Mouse (Mus musculus) gastrocnemius, postnatal 4 days (tissue): ENCODE data around the gene Ebp. TPM values are rescaled to one million over a fixed set of nuclear protein-coding genes. Genes with fewer than 3 reads are reported as not detected.

Experiments
- DNase-seq, 2 experiments: peaks; one replicate each; pipeline ENCODE4 v3.0.0; 2021 to 2022; ENCODE audit warnings: low spot score in 2 of 2, mixed read lengths in 2 of 2
- long read RNA-seq, 2 experiments: library from polyadenylated mRNA; stranded (forward); transcript quantifications; one replicate each; pipeline ENCODE4 v2.0.0; 2021
- total RNA-seq, 2 experiments: library from RNA; stranded (reverse); gene quantifications; 2 replicates each; pipeline ENCODE4 v1.2.3; 2021

The Ebp gene
- 10 to 100 TPM; 22.3 to 24.1 TPM for total RNA-seq
- long read RNA-seq, experiment 1, transcript Ebp-201 (5 exons, 1,743 nt), result major isoform, 18 of 22 reads
- long read RNA-seq, experiment 1, partial matches to known transcripts, result 2 of 22 reads
- long read RNA-seq, experiment 1, other reads (novel, unspliced or antisense), result 2 of 22 reads
- long read RNA-seq, experiment 2, transcript Ebp-201 (5 exons, 1,743 nt), result major isoform, 5 of 5 reads
- long read RNA-seq, experiment 2, partial matches to known transcripts, result 0 of 5 reads
- long read RNA-seq, experiment 2, other reads (novel, unspliced or antisense), result 0 of 5 reads

- no peak for DNase-seq
These were observed at the start of gene Ebp for GRCm38 (mm10) chrX:8193419-8193723. TSS of gene Ebp (minus strand) at chrX:8193512.

- no peak for DNase-seq
These were observed 45.6 kb upstream of the Ebp start for GRCm38 (mm10) chrX:8238804-8239395.

GRCm38 (mm10) chrX:8236704-8237103 lies 43.4 kb upstream of the Ebp start:
- DNase-seq, result no peak

DNA sequence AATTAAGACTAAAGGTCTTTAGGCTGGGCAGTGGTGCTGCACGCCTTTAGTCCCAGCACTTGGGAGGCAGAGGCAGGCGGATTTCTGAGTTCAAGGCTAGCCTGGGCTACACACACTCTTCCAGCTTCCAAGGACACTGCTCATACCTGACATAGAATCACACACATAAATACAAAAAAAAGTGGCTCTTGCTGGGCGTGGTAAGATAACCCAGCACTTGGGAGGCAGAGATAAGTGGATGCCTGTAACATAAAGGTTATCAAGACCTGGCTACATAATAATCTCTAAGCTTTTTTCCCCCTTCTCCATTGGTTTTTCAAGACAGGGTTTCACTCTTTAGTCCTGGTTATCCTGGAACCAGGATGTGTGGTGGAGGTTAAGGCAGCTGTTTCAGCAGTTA lies 40.3 kb upstream of the Ebp start:
- DNase-seq, result no peak

GRCm38 (mm10) chrX:8230272-8230671 lies 37.0 kb upstream of the Ebp start:
- no peak for DNase-seq

DNA sequence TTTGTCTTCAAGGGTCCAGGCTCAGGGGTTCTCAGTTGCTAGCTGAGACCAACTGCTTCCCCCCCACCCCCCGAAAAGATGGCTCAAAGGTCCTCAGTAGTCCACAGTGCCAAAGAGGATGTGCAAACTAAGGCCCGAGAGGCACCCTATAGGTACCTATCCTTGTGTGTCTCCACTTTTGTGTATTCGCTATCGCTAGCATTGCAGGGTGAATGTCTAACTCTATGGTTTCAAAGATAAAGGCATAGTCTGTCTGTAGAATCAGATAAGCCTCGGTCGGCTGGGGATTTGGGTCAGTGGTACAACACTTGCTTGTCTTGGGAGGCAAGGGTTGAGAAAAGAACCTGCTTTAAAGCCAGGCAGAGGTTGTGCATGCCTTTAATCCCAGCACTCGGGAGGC lies 30.2 kb upstream of the Ebp start:
- DNase-seq, result no peak

- peak in 1 of 2 experiments; percentile 9 for DNase-seq
These were observed 29.5 kb upstream of the Ebp start for GRCm38 (mm10) chrX:8222678-8223421.

DNA sequence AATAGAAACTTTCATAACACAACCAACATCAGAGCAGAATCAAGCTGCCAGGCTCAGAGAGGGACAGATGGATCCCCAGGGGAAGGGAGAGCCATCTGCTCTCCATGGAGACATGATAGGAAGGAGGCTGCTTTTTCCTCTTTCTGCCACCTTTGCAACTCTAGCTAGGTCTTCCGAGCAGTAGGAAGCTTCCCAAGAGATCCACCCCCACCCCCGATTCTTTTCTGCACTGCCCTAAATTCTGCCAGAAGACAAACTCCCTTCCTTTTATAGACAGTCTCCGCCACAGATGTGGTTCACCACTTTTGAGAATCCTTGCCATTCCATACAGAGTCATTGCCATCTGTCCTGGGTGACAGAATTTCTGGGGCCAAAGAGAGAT lies 29.0 kb upstream of the Ebp start:
- DNase-seq, result no peak

DNA sequence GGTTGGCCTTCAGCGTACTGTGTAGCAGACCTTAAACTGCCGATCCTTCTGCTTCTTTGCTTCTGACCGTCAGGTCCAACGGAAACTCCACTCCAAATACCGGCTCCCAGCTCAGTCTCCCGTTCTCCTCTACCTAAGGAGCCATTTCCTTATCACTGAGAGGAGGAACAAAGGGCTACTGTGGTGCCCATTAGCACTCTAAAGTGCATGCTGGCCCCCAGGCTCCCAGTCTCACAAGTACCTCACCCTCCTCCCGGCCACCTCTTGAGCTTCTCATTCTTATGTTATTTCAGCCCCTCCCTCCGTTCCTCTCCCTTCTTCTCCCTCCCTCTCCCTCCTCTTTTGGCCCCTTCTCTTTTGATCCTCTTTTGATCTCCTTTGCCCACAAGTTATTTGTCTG lies 26.3 kb upstream of the Ebp start:
- no peak for DNase-seq

DNA sequence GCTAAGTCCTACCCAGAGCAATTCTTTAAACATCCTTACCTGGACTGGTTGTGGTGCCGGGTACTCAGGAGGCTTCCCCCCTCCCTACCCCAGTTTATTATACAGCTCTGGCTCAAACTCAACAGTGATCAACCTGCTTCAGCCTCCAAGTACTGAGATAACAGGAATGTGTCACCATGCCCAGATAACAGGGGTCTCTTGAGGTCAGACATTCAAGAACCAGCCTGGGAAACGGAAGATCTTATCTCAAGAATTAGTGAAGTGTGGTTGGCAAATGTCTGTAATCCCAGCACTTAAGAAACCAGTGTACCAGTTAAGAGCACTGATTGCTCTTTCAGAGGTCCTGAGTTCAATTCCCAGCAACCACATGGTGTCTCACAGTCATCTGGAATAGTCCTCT lies 24.8 kb upstream of the Ebp start:
- DNase-seq, result no peak

GRCm38 (mm10) chrX:8217383-8217782 lies 24.1 kb upstream of the Ebp start:
- no peak for DNase-seq

DNA sequence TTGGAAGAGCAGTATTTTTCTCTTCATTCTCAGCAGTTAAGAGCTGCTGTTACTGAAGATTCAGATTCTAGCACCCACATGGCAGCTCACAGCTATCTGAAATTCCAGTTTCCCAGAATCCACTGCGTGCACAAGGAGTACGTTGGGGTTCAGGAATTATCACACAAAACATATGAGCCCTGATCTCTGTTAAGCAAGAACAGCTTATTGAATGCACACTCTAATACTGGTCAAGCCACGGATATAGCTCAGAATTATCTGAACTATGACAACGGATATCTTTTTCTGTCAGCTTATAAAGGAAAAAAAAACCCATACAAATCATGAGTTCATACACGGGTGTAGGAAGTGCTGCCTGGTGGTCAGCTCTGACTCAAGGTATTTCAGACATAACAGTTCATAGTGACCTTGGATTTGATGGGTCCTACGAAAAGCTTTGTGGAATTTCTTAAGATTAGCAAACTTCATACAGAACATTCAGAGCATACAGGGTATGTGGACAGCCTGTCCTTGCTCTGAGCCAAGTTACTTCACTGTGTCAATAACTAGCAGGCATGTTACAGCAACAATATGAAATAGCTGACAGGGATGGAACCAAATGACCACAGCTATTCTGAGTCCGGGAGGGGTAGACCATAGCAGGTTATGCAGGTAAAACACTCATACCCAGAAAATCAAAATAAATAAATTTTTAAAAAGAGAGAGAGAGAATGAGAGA lies 18.3 kb upstream of the Ebp start:
- no peak for DNase-seq

- DNase-seq, result no peak
These were observed 16.4 kb upstream of the Ebp start for GRCm38 (mm10) chrX:8209720-8210119.

- no peak for DNase-seq
These were observed 13.9 kb upstream of the Ebp start for GRCm38 (mm10) chrX:8207224-8207623.

DNA sequence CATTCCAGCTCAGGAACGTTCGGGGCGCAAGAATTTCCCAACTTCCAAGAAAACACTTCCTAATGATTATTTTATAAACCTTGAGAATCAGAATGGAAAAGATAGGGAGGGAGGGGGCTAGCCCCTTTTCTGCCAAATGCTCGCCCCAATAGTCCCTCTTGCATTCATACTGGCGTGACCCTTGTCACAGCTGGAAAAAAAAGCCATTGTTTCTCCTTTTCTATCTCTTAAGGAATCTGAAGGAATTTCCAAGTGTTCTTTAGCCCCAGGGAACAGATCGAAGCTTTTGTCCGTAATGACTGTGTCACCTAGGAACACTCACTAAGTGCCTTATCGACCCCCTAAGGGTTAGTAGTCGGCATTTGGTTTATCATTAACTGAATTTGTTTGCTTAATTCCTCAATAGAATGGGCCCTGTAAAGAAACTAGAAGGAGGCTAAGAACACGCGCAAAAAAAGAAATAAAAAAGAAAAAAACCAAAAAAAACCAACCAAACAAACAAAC lies 13.4 kb upstream of the Ebp start:
- no peak for DNase-seq

GRCm38 (mm10) chrX:8206015-8206693 lies 12.8 kb upstream of the Ebp start, which contains the start of gene Porcn:
TSS of gene Porcn (minus strand) at chrX:8206525.
- peak; percentile 64 to 77 for DNase-seq

GRCm38 (mm10) chrX:8205551-8205950 lies 12.2 kb upstream of the Ebp start:
- DNase-seq, result no peak

- no peak for DNase-seq
These were observed 11.8 kb upstream of the Ebp start for GRCm38 (mm10) chrX:8205088-8205487.

DNA sequence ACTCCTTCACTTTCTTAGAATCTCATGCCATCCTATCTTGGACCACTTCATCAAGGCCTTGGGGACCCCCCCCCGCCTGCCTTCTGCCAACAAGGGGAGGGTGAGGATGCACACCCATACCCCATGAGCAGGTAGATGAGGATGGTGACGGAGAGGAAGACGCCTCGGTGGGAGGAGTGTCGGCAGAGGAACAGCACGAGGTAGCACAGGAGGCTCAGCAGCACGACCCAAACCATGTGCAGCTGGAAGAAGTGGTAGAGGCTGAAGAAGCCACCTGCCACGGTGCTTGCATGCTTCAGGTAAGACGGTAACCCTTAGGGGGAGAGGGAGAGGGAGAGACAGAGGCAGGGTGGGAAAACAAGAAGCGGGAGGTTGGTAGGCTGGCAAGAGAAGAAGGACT lies 10.8 kb upstream of the Ebp start:
- no peak for DNase-seq

- no peak for DNase-seq
These were observed 9.8 kb upstream of the Ebp start for GRCm38 (mm10) chrX:8203105-8203504.
